12 mouse cellular contexts compared by ENCODE assay signal in genomic region chr1:90440638-90441037, GRCm38 (mm10).
DNase-seq lines count a peak whose midpoint lies in the region; ATAC-seq and TF ChIP-seq lines count a peak whose summit lies in the region.
"Had no signal": no experiment of that assay in that cellular context is flagged by ENCODE, and none has a peak within 500 bp of the region (broad histone marks: within the 10 kb centered on the region; RNA-seq: fewer than 3 reads in every experiment).

No protein-coding gene starts in this region.

- H3K4me2 ChIP-seq in lung, embryonic 14.5 days = no peak overlapping the region
- H3K4me2 ChIP-seq in forebrain, embryonic 14.5 days (ENCODE audit: low read length) = no peak overlapping the region
- no peak overlapping the region for H3K4me2 ChIP-seq in stomach, postnatal 0 days (replicated peaks; ENCODE audit: low read depth)
- H3K4me2 ChIP-seq: heart, embryonic 12.5 days; stomach, embryonic 15.5 days had no signal

- no peaks in the 10 kb centered on the region for H3K9me3 ChIP-seq in lung, embryonic 14.5 days (ENCODE audit: low read depth, low read length)
- H3K9me3 ChIP-seq in forebrain, embryonic 14.5 days (replicated peaks; ENCODE audit: control insufficient read depth, low read length) = no peaks in the 10 kb centered on the region
- no peaks in the 10 kb centered on the region for H3K9me3 ChIP-seq in limb, embryonic 10.5 days (replicated peaks)
- no peaks in the 10 kb centered on the region for H3K9me3 ChIP-seq in stomach, postnatal 0 days (ENCODE audit: control insufficient read depth, low read length)
- H3K9me3 ChIP-seq: heart, embryonic 12.5 days; stomach, embryonic 15.5 days had no signal

- H3K27ac ChIP-seq in lung, embryonic 14.5 days (ENCODE audit: low read depth) = no peak overlapping the region
- no peak overlapping the region for H3K27ac ChIP-seq in forebrain, embryonic 14.5 days (ENCODE audit: low read depth, low read length)
- 0 out of 2 replicates have a peak overlapping the region, but pooled peaks have one; percentile 25 for H3K27ac ChIP-seq in limb, embryonic 10.5 days
- H3K27ac ChIP-seq in stomach, postnatal 0 days (replicated peaks) = no peak overlapping the region; the same call in 1 of the 2 replicates
- H3K27ac ChIP-seq: stomach, embryonic 15.5 days had no signal

- no peak for TF ChIP-seq CTCF in lung, embryonic 14.5 days (IDR thresholded peaks at IDR 0.05; ENCODE audit: low read depth)
- peak; percentile 35 for TF ChIP-seq CTCF in stomach, postnatal 0 days (IDR thresholded peaks at IDR 0.05; ENCODE audit: low read depth)

- no peak overlapping the region for H3K4me3 ChIP-seq in lung, embryonic 14.5 days (ENCODE audit: low read depth, low read length)
- no peak overlapping the region for H3K4me3 ChIP-seq in forebrain, embryonic 14.5 days (ENCODE audit: low read depth, low read length)
- no peak overlapping the region for H3K4me3 ChIP-seq in limb, embryonic 10.5 days
- H3K4me3 ChIP-seq in stomach, postnatal 0 days (ENCODE audit: low read depth, low read length) = no peak overlapping the region
- H3K4me3 ChIP-seq: heart, embryonic 12.5 days; myocyte; stomach, embryonic 15.5 days had no signal

- no peak for DNase-seq in lung, embryonic 14.5 days
- no peak for DNase-seq in lung, postnatal 36 days
- peak; percentile 23 for DNase-seq in forebrain, embryonic 14.5 days (ENCODE audit: low spot score)
- DNase-seq in limb, embryonic 10.5 days (ENCODE audit: low spot score) = no peak
- DNase-seq in stomach, postnatal 0 days (ENCODE audit: low spot score) = no peak
- DNase-seq in MN1 (ENCODE audit: low spot score) = no peak
- no peak for DNase-seq in thymus, postnatal 4 days
- DNase-seq: cerebellum, adult 9-11 months had no signal

- WGBS in lung, embryonic 14.5 days = 43% methylated on average over 1 of the region's 1 CpGs
- 3% methylated on average over 1 of the region's 1 CpGs for WGBS in forebrain, embryonic 14.5 days
- 37% methylated on average over 1 of the region's 1 CpGs for WGBS in limb, embryonic 10.5 days
- 26% methylated on average over 1 of the region's 1 CpGs for WGBS in stomach, postnatal 0 days

- no peak overlapping the region for H3K9ac ChIP-seq in lung, embryonic 14.5 days
- H3K9ac ChIP-seq in forebrain, embryonic 14.5 days (ENCODE audit: low read length) = no peak overlapping the region
- no peak overlapping the region for H3K9ac ChIP-seq in stomach, postnatal 0 days (ENCODE audit: low read length)
- H3K9ac ChIP-seq: heart, embryonic 12.5 days; stomach, embryonic 15.5 days had no signal

- H3K4me1 ChIP-seq in lung, embryonic 14.5 days (ENCODE audit: insufficient read depth) = peaks cover 17% of the 10 kb centered on the region
- no peaks in the 10 kb centered on the region; the same call in 1 of the 2 replicates for H3K4me1 ChIP-seq in forebrain, embryonic 14.5 days (ENCODE audit: control insufficient read depth, insufficient read depth, low read length)
- H3K4me1 ChIP-seq in limb, embryonic 10.5 days = peaks cover 52% of the 10 kb centered on the region
- H3K4me1 ChIP-seq in stomach, postnatal 0 days (replicated peaks; ENCODE audit: control insufficient read depth, insufficient read depth) = no peaks in the 10 kb centered on the region

- no peak for TF ChIP-seq EP300 in stomach, postnatal 0 days (optimal IDR thresholded peaks at IDR 0.05)

- H3K27me3 ChIP-seq in lung, embryonic 14.5 days (ENCODE audit: insufficient read depth, low read length) = no peaks in the 10 kb centered on the region
- H3K27me3 ChIP-seq in forebrain, embryonic 14.5 days (replicated peaks; ENCODE audit: control insufficient read depth, insufficient read depth, low read length) = no peaks in the 10 kb centered on the region
- H3K27me3 ChIP-seq in limb, embryonic 10.5 days (ENCODE audit: low read depth, poor library complexity, severe bottlenecking) = peaks cover 21% of the 10 kb centered on the region; the same call in 1 of the 2 replicates
- H3K27me3 ChIP-seq in stomach, postnatal 0 days (ENCODE audit: control insufficient read depth, insufficient read depth, low read length) = no peaks in the 10 kb centered on the region
- H3K27me3 ChIP-seq: heart, embryonic 12.5 days; stomach, embryonic 15.5 days had no signal

- no peaks in the 10 kb centered on the region for H3K36me3 ChIP-seq in lung, embryonic 14.5 days (ENCODE audit: insufficient read depth)
- no peaks in the 10 kb centered on the region for H3K36me3 ChIP-seq in forebrain, embryonic 14.5 days (ENCODE audit: control insufficient read depth, insufficient read depth, low read length)
- no peaks in the 10 kb centered on the region for H3K36me3 ChIP-seq in limb, embryonic 10.5 days
- no peaks in the 10 kb centered on the region for H3K36me3 ChIP-seq in stomach, postnatal 0 days (ENCODE audit: control insufficient read depth, insufficient read depth, low read length)
- H3K36me3 ChIP-seq: heart, embryonic 12.5 days; stomach, embryonic 15.5 days had no signal

- ATAC-seq in lung, embryonic 14.5 days (ENCODE audit: insufficient read depth) = peak; percentile 31; the same call in 1 of the 2 replicates
- ATAC-seq in forebrain, embryonic 14.5 days = peak; percentile 23; the same call in 1 of the 2 replicates
- no peak for ATAC-seq in stomach, postnatal 0 days (ENCODE audit: low FRiP score, low TSS enrichment)
- ATAC-seq: intestine, embryonic 16.5 days had no signal
